Mouse (Mus musculus): ENCODE measurements around the gene Cryge. TPM values are rescaled to one million over a fixed set of nuclear protein-coding genes. Genes with fewer than 3 reads are reported as not detected.

Gene Cryge
- polyA plus RNA-seq, 1 experiment: not detected

GRCm38 (mm10) chr1:65067842-65068241 is 16.9 kb upstream of the Cryge start:
- no peak for TF ChIP-seq CTCF (IDR thresholded peaks at IDR 0.05; ENCODE audit: control insufficient read depth, insufficient read depth, low read length)
- no peak for TF ChIP-seq POLR2A (IDR thresholded peaks at IDR 0.05; ENCODE audit: borderline replicate concordance, control insufficient read depth, low read depth, low read length)
- H3K27ac ChIP-seq (ENCODE audit: control insufficient read depth, insufficient read depth, low read depth, low read length, poor library complexity): no peak overlapping the region
- H3K4me1 ChIP-seq (ENCODE audit: control insufficient read depth, insufficient read depth, low read length): no peaks in the 10 kb centered on the region
- no peak overlapping the region for H3K4me3 ChIP-seq (replicated peaks; ENCODE audit: control insufficient read depth, low read depth, low read length)

DNA sequence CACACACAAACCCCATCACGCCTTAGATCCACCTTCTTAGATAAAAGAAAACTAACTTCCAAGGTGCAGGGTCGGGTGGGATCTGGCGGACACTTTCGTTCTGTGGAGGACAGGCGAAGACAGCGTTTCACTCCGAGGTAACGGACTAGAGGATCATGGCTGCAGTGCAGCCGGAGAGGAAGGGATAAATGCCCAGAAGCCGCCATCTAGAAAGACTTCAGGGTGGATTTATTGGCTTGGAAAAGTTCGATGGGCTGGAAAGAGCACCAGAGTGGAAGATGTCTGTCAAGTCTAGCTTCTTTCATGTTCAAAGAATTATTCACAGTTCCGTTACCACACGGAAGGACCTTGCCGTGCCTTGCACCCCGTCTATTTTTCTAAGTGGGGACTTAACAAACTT is 13.3 kb upstream of the Cryge start:
- Histone ChIP-seq H3K4me3 (replicated peaks; ENCODE audit: control insufficient read depth, low read depth, low read length) (no peak overlapping the region), H3K4me1 (ENCODE audit: control insufficient read depth, insufficient read depth, low read length) (no peaks in the 10 kb centered on the region), H3K27ac (ENCODE audit: control insufficient read depth, insufficient read depth, low read depth, low read length, poor library complexity) (no peak overlapping the region)
- 90% methylated on average over 15 of the region's 15 CpGs for WGBS
- TF ChIP-seq POLR2A (IDR thresholded peaks at IDR 0.05; ENCODE audit: borderline replicate concordance, control insufficient read depth, low read depth, low read length): no peak
- TF ChIP-seq CTCF (IDR thresholded peaks at IDR 0.05; ENCODE audit: control insufficient read depth, insufficient read depth, low read length): no peak

GRCm38 (mm10) chr1:65063352-65063751 is 12.4 kb upstream of the Cryge start, which contains the start of gene Crygd:
Gene Crygd (minus strand): TSS chr1:65063452.
- WGBS: 84% methylated on average over 8 of the region's 8 CpGs

GRCm38 (mm10) chr1:65052140-65052539 is 1.2 kb upstream of the Cryge start:
- Histone ChIP-seq H3K4me3 (replicated peaks; ENCODE audit: control insufficient read depth, low read depth, low read length) (no peak overlapping the region), H3K4me1 (ENCODE audit: control insufficient read depth, insufficient read depth, low read length) (no peaks in the 10 kb centered on the region), H3K27ac (ENCODE audit: control insufficient read depth, insufficient read depth, low read depth, low read length, poor library complexity) (no peak overlapping the region)
- WGBS: 66% methylated on average over 2 of the region's 2 CpGs
- TF ChIP-seq CTCF (IDR thresholded peaks at IDR 0.05; ENCODE audit: control insufficient read depth, insufficient read depth, low read length) (no peak), POLR2A (IDR thresholded peaks at IDR 0.05; ENCODE audit: borderline replicate concordance, control insufficient read depth, low read depth, low read length) (no peak)

More at GRCm38 (mm10) chr1:65063352-65063751, 12.4 kb upstream of the Cryge start, which contains the start of gene Crygd:
- no peak within 1 kb of the TSS for H3K27ac ChIP-seq (ENCODE audit: control insufficient read depth, insufficient read depth, low read depth, low read length, poor library complexity)
- TF ChIP-seq CTCF (IDR thresholded peaks at IDR 0.05; ENCODE audit: control insufficient read depth, insufficient read depth, low read length): no peak
- no peak for TF ChIP-seq POLR2A (IDR thresholded peaks at IDR 0.05; ENCODE audit: borderline replicate concordance, control insufficient read depth, low read depth, low read length)
- H3K4me1 ChIP-seq (ENCODE audit: control insufficient read depth, insufficient read depth, low read length): no peaks in the 10 kb centered on the region
- no peak within 1 kb of the TSS for H3K4me3 ChIP-seq (replicated peaks; ENCODE audit: control insufficient read depth, low read depth, low read length)

GRCm38 (mm10) chr1:65051696-65052095 is 747 bp upstream of the Cryge start:
- TF ChIP-seq POLR2A (IDR thresholded peaks at IDR 0.05; ENCODE audit: borderline replicate concordance, control insufficient read depth, low read depth, low read length) (no peak), CTCF (IDR thresholded peaks at IDR 0.05; ENCODE audit: control insufficient read depth, insufficient read depth, low read length) (no peak)
- Histone ChIP-seq H3K4me1 (ENCODE audit: control insufficient read depth, insufficient read depth, low read length) (no peaks in the 10 kb centered on the region), H3K27ac (ENCODE audit: control insufficient read depth, insufficient read depth, low read depth, low read length, poor library complexity) (no peak overlapping the region), H3K4me3 (replicated peaks; ENCODE audit: control insufficient read depth, low read depth, low read length) (no peak overlapping the region)
- WGBS: 78% methylated on average over 7 of the region's 7 CpGs

- 67% methylated on average over 12 of the region's 12 CpGs for WGBS
- Histone ChIP-seq H3K4me1 (ENCODE audit: control insufficient read depth, insufficient read depth, low read length) (no peaks in the 10 kb centered on the region), H3K27ac (ENCODE audit: control insufficient read depth, insufficient read depth, low read depth, low read length, poor library complexity) (no peak overlapping the region), H3K4me3 (replicated peaks; ENCODE audit: control insufficient read depth, low read depth, low read length) (no peak overlapping the region)
- TF ChIP-seq CTCF (IDR thresholded peaks at IDR 0.05; ENCODE audit: control insufficient read depth, insufficient read depth, low read length): no peak
- no peak for TF ChIP-seq POLR2A (IDR thresholded peaks at IDR 0.05; ENCODE audit: borderline replicate concordance, control insufficient read depth, low read depth, low read length)
Observed at GRCm38 (mm10) chr1:65048781-65049180, 2.2 kb downstream of the Cryge start.

DNA sequence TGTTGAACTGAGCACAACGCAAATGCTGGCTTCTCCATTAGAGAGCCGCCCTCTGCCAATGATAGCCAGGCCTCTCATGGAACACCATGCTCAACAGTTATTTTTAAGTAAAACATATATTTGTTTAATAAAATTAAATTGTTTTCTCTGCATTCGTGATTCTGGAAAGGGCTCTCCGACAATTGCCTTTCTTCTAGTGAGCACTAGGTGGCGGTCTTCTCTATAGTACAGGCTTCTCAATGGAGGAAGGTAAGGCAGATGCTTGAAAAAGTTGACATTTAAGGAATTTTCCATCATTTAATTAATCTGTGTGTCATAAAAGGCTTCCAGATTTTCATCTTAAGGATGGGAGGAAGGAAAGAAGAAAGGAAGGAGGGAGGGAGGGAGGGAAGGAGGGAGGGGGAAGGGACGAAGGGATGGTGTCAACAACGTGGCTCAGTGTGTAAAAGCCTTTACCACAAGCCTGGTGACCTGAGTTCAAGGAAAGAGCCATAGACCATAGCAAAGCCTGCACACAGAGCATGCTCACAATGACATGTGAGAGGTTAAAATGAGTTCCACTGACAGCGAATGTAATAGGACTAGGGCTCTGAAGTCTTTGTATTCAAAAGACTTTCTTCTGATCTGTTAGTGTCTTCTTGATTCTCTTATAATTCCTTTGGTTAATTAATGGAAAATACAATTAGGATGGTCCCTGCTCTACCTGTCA is 4.4 kb downstream of the Cryge start:
- no peak overlapping the region for H3K27ac ChIP-seq (ENCODE audit: control insufficient read depth, insufficient read depth, low read depth, low read length, poor library complexity)
- 34% methylated on average over 8 of the region's 8 CpGs for WGBS
- TF ChIP-seq CTCF (IDR thresholded peaks at IDR 0.05; ENCODE audit: control insufficient read depth, insufficient read depth, low read length) (no peak), POLR2A (IDR thresholded peaks at IDR 0.05; ENCODE audit: borderline replicate concordance, control insufficient read depth, low read depth, low read length) (no peak)
- no peaks in the 10 kb centered on the region for H3K4me1 ChIP-seq (ENCODE audit: control insufficient read depth, insufficient read depth, low read length)
- no peak overlapping the region for H3K4me3 ChIP-seq (replicated peaks; ENCODE audit: control insufficient read depth, low read depth, low read length)

DNA sequence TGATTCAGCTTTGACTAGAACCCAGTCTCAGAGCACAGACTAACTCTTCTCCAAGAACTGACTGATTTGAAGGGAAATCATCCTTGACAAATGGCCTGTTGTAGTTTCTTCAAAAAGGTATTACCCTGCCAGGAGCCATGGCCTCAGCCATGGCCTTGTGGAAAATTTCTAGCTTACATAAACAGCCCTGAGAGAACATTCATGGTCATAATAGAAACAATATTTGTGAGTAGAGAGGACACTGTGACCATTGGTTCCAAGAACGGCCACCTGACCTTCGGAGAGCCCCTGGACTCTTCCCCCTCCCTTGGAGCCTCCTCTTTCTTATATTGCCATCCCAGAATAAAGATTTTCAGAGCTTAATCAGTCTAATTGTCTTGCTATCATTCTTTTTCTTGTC is 7.5 kb downstream of the Cryge start:
- 76% methylated on average over 2 of the region's 2 CpGs for WGBS
- Histone ChIP-seq H3K27ac (ENCODE audit: control insufficient read depth, insufficient read depth, low read depth, low read length, poor library complexity) (no peak overlapping the region), H3K4me1 (ENCODE audit: control insufficient read depth, insufficient read depth, low read length) (no peaks in the 10 kb centered on the region), H3K4me3 (replicated peaks; ENCODE audit: control insufficient read depth, low read depth, low read length) (no peak overlapping the region)
- TF ChIP-seq CTCF (IDR thresholded peaks at IDR 0.05; ENCODE audit: control insufficient read depth, insufficient read depth, low read length): no peak
- no peak for TF ChIP-seq POLR2A (IDR thresholded peaks at IDR 0.05; ENCODE audit: borderline replicate concordance, control insufficient read depth, low read depth, low read length)

Measured in bone marrow, adult 2 months (tissue).